Mouse (Mus musculus) T-helper 17 cell (primary cell): ENCODE data around the gene Mapkapk3.

Experiments used
- in situ Hi-C, 2 experiments: fragments of 300-600 bp; cut with MboI, MseI; formaldehyde crosslinking; loops; 1 replicate in 1 of 2; 2 replicates in 1 of 2; pipeline ENCODE4 v1.15.1; 2025; ENCODE audit warnings: high pct_unique_total_duplicates in 2 of 2

Mapkapk3 gene

DNA sequence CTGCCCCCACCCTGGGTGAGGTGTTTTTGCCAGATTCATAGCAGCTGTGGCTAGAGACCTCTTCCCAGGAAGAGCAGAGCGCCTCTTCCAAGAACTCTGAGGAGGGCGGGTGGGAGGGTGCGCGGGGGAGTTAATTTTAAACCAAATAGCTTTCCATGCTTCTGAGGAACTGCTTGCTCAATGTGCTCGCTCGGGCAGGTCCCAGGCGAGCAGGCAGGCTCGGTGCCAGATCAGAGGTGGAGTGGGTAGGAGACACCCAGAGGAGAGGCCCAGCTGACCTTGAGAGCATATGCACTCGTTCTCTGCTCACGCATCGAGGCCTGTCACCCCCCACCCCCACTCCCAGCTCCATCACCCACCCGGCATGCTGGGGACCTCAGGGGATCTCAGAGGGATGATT, 18.2 kb upstream of the Mapkapk3 start:
- in situ Hi-C loops = loop anchor here in 1 of 2 experiments (10.0 kb wide), 1 partner anchor 1747 kb away; the partner anchor contains the start of gene Trex1

DNA sequence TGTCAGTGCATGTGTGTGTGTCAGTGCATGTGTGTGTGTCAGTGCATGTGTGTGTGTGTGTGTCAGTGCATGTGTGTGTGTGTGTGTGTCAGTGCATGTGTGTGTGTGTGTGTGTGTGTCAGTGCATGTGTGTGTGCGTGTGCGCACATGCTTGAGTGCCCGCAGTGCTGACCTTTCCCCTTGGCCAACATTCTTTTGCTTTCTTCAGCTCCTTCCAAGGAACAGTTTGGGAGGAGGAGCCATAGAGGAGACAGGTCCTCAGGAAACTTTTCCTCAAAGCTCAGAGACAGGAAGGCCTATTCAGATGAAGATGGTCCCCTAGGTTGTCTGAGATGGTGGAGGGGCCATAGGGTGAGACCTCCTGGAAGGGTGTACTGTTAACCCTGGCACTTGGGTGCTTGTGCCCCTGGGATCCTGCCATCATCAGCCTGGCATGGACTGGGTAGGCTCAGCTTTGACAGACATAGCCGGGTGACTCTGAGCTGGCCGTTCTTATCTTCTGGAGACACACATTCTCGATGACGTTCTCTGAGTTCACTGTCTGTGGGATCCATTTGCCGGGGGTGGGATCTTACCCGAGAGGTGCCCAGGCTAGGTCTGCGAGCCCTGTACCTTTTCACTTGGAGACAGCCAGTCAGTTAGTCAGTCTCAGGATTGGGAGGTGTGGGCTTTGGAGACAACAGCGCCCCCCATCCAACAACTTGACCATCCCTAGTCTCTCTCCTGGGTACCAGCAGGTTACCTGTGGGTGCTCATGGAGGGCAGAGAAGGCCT, 17.6 kb upstream of the Mapkapk3 start:
- in situ Hi-C loops = loop anchor here in 1 of 2 experiments (10.0 kb wide), 1 partner anchor 1748 kb away; the partner anchor contains the start of gene Trex1

DNA sequence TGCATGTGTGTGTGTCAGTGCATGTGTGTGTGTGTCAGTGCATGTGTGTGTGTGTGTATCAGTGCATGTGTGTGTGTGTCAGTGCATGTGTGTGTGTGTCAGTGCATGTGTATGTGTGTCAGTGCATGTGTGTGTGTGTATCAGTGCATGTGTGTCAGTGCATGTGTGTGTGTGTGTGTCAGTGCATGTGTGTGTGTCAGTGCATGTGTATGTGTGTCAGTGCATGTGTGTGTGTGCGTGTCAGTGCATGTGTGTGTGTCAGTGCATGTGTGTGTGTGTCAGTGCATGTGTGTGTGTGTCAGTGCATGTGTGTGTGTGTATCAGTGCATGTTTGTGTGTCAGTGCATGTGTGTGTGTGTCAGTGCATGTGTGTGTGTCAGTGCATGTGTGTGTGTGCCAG, 17.0 kb upstream of the Mapkapk3 start:
- in situ Hi-C loops = loop anchor here in 1 of 2 experiments (10.0 kb wide), 1 partner anchor 1748 kb away; the partner anchor contains the start of gene Trex1

DNA sequence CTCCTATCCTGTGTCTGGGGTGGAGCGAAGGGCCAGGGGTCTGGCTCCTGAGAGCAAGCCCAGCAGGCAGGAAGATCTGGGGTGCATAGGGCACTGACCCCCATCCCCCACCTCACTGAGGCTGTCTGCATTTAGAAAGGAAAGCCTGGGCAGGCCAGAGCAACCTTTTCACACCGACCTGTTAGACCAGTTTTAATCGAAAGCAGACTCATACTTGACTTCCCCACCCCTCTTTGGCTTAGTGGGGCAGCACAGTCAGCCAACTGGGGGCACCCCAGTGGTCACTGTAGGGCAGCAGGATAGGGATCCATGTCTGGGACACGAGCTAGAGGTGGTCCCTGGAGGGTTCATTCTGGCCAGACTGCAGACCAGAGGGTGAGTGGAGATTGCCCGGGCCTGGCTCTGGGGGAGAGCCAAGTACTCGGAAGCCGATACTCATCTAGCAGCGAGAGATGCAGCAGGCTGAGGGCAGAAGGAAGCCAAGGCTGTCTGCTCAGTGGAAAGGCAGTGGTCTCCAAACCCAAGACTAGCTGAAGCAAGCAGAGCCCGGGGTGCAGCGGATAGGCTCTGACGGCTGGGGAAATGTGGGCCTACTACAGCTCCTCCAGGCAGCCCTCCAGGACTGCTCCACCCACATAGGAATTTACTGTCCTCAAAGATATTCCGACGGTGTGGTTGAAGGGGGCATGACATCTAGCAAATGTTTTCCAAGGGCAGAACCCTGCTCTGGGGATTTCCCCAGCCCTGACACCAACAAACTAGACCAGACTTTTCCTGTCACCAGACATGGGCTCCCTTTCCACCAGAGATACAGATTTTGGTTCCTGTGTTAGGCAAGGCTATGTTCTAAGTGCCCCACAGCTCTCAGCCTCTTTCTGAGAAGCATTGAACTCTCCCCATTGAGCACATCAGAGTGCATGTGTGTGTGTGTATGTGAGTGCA, 16.2 kb upstream of the Mapkapk3 start:
- in situ Hi-C loops = loop anchor here in 1 of 2 experiments (10.0 kb wide), 1 partner anchor 1749 kb away; the partner anchor contains the start of gene Trex1

DNA sequence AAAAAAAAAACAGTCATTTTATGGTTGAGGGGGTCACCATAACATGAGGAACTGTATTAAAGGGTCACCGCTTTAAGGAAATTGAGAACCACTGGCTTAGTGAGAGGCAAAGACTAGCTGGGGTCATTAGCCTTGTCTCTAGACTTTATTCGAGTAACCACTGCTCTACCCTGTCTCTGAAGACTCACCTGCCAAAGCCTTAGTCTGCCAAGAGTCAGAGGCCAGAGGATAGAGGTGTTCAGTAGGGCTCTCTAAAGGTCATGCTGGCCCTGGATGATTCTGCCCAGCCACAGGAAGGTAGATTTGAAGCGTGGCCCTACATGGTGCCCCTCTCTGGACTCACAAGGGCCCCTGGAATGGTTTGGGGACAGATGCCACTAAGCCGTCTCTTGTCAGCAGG, 15.3 kb upstream of the Mapkapk3 start:
- in situ Hi-C loops = loop anchor here in 1 of 2 experiments (10.0 kb wide), 1 partner anchor 1750 kb away; the partner anchor contains the start of gene Trex1

DNA sequence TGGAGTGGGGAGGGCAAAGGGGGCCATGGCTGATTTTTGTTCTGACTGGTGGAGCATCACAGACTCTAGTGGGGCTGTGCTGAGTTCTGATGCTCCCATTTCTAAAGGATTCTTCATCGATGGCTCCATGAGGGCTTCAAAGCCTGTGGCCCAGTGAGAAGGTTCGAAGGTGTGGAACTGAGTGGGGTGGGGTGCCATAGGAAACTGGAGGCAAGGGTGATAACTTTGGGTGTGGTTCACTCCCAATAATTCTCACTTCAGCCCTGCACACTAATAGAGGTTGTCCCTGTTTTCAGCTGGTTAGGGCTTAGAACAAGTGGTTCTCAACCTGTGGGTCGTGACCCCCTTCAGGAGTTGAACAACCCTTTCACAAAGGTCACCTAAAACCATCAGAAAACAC, 14.7 kb upstream of the Mapkapk3 start:
- in situ Hi-C loops = loop anchor here (5.0 to 10.0 kb wide), 2 partner anchors 233 to 1750 kb away; partner anchors contain the start of gene Trex1 (in 1 of the 2)

DNA sequence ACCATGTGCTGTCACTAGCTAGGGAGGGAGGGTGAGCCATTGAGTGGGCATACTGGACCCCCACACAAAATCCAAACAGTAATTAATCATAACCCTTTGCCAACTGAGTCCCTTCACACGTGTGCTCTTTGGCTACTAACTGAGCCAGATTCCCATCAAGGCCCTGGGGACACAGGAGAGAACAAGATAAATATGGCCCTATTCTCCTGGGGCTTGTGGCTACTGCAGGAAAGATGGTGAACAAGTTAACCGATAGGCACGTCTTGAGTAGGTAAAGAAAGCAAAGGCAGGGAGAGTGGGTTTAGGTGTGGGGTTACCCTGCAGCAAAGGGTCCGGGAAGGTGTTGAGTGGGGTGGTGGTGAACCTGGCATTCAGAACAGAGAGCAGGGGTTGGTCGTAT, 14.2 kb upstream of the Mapkapk3 start:
- in situ Hi-C loops = loop anchor here (5.0 to 10.0 kb wide), 2 partner anchors 233 to 1751 kb away; partner anchors contain the start of gene Trex1 (in 1 of the 2)

DNA sequence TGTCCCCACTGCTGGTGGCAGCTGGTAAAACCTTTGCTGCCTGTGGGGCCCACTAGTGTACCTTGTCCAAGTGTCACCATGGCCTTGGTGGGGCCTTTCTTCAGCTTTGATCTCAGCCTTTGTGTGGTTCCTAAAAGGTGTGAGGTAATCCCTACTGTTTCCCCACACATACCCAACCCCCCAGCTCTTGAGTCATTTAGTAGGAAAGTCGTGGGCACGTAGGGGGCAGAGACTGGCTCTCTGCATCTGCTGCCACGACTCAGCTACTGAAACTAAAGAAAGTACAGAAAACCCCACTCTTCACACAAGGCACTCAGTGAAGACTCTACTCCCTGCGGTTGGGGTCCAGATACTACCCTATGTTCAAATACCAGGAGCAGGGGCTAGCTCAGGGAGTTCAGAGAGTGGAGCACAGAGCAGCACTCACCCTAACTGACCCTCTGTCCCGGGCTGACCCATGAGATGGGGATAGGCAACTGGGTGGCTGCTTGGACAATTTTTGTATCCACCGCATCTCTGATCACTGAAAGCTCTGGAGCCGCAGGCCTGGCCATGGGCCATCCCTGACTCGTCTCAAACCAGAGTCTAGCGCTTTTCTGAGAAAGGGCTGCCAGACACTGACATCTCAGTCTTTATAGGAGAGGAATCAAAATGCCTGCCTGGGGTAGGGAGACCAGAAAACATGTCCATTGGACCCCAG, 13.6 kb upstream of the Mapkapk3 start:
- in situ Hi-C loops = loop anchor here (5.0 to 10.0 kb wide), 2 partner anchors 234 to 1752 kb away; partner anchors contain the start of gene Trex1 (in 1 of the 2)

DNA sequence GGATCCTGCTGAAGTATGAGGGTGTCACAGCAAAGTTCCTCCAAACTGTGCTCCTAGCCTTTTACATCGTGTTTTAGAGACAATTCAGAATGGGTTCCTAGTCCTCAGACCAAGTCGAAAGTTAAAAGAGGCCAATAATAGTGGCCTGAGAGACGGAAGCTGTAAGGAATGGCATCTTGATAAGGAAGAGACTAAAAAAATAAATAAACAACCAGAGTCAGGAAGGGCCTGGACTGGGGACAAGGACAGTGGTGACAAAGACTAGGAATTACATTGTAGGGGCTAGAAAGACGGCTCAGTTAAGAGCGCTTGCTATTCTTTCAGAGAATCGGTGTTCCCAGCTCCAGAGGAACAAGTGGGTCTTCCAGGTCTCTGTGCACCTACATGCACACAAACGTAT, 12.9 kb upstream of the Mapkapk3 start:
- in situ Hi-C loops = loop anchor here (5.0 to 10.0 kb wide), 2 partner anchors 235 to 1752 kb away; partner anchors contain the start of gene Trex1 (in 1 of the 2)

DNA sequence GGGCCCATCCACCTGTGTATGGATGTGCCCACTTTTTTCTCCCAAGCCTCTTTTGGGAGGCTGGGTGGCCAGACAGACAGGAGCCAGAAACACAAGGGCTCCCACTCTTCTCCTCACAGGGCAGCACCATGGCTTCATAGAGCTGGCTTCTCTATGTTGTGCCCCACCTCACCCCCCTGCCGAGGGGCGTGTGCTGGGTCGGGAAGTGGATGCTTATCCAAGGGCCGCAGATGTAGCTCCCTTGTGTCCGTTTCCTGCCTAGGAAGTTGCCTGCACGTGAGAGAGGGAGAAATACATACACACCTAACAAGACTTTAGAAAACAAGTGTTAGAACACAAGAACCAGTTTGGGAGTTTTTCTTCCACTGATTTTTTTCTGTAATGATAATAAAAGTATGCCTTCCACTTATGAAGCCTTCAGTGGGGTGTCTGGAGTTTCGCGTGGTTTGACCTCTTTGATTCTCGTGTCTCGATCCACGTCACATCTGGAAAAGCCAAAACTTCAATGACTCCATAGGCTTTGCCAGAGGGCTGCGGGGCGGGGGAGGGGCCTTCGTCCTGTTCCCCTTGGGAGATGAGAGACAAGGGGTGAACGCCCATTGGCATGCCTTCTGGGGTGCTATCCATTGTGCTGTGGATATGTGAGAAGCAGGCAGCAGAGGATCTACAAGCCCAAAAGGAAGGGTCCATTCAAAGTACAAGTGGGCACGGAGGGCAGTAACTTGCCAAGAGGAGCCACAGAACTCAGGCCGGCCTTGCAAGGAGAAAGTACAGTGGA, 12.1 kb upstream of the Mapkapk3 start:
- in situ Hi-C loops = loop anchor here (5.0 to 10.0 kb wide), 2 partner anchors 236 to 1753 kb away; partner anchors contain the start of gene Trex1 (in 1 of the 2)

DNA sequence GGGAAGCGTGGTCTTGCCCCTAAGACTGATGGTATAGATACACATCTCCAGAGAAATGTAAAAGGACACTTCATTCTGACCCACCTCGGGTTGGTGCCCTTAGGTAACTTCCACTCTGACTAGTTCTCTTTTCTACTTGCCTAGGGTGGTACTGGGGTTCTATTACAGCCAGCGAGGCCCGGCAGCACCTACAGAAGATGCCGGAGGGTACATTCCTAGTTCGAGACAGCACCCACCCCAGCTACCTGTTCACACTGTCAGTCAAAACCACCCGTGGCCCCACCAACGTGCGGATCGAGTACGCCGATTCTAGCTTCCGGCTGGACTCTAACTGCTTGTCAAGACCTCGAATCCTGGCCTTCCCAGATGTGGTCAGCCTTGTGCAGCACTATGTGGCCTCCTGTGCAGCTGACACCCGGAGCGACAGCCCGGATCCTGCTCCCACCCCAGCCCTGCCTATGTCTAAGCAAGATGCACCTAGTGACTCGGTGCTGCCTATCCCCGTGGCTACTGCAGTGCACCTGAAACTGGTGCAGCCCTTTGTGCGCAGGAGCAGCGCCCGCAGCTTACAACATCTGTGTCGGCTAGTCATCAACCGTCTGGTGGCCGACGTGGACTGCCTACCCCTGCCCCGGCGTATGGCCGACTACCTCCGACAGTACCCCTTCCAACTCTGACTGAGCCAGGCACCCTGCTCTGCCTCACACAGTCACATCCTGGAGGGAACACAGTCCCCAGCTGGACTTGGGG, 10.7 kb upstream of the Mapkapk3 start:
- in situ Hi-C loops = loop anchor here (5.0 to 10.0 kb wide), 2 partner anchors 237 to 1754 kb away; partner anchors contain the start of gene Trex1 (in 1 of the 2)

DNA sequence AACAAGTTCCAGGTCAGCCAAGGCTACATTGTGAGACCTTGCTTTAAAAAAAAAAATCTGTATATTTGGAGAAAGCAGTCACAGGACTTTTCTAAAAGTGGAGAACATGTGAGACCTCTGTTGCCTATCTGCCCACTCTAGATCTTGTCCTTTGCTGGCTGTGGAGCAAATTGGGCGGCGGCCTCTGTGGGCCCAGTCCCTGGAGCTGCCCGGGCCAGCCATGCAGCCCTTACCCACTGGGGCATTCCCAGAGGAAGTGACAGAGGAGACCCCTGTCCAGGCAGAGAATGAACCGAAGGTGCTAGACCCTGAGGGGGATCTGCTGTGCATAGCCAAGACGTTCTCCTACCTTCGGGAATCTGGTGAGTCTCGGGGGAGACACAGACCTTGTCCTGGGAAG, 10.1 kb upstream of the Mapkapk3 start:
- in situ Hi-C loops = loop anchor here (5.0 to 10.0 kb wide), 4 partner anchors 33 to 1755 kb away; partner anchors contain the start of gene Trex1 (in 1 of the 2)

DNA sequence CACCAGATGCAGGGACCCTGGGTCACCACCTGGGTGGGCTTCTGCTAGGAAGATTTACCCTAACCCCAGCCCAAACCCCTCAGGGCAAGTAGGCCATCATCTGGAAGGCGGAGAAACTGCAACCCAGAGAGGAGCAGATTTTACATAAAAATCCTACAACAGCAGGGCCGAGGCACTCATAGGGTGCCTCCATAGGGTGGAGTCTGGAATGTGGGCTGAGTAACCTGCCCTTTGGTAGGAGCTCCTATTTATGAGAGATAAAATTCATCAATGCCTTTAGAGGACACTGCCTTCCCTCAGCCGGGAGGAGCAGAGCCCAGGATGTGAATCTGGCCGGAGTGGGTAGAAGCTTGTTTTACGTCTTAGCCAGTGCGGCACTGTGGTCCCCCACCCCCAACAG, 9.2 kb upstream of the Mapkapk3 start:
- in situ Hi-C loops = loop anchor here (5.0 to 10.0 kb wide), 2 partner anchors 33 to 56 kb away; no protein-coding TSS in a partner anchor

DNA sequence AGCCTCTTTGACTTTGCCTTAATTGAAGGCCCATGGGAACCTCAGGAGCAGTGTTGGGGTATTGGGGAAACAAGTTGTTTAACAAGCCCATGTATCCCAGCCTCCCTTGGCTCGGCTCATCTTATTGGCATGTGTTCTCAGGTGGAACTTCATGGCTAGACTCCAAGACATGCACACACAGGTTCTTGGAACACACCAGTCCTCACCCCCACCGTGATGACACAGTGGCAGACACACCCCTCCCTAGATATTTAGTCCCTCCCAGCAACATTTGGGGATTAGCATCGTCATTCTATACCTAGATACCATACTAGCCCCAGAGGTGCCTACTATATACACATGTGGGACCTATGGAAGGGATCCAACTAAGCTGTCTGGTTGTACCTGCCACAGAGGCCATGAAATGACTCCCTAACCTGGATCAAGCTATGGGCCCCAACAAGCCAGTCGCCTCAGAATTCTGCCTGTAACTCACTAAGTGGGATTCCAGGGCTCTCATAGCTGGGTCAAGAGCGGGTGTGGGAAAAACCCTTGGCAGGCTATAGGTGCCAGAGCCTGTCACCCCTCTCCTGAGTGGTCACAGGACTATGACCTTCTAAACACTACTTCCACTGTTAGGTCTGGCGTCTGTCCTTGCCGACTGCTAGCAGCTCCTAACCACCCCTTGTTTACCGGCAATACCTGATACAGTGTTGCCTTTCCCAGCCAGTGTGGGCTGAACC, 8.5 kb upstream of the Mapkapk3 start:
- in situ Hi-C loops = loop anchor here (5.0 to 10.0 kb wide), 2 partner anchors 34 to 57 kb away; no protein-coding TSS in a partner anchor

DNA sequence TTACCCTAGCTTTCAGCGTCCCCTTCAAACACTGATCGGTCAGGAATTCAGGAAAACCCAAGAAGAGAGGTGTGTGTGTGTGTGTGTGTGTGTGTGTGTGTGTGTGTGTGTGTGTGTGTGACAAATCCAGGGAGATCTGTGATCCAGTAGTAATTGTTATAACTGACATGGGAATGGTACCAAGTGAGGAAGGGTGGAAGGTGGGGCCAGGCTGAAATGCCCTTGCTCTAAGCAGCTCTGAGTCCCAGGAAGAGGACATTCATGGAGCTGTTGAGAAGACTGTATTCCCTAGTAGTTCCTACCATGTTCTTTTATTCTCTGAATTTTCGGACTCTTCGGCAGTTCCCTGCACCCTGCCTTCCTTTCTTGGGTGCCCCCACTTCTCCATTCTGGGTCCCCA, 8.0 kb upstream of the Mapkapk3 start:
- in situ Hi-C loops = loop anchor here (5.0 to 10.0 kb wide), 2 partner anchors 35 to 57 kb away; no protein-coding TSS in a partner anchor

DNA sequence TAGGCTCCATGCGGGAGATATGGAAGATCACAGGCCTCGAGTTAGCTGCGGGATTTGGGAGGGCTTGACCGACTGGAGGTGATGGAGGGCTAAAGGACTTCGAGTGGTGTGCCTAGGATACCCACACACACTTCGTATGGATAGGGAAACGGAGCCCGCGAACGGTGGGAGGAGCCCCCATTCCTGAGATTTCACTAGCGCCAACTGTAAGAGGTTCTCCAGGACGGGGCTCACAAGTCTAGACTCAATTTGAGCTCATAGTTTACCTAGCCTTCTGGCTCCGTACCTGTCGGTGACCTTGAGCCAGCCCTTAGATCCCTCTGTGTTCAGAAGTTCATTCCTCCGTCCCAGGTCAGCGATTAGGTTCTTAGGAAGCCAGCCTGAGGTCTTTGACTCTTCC, 7.4 kb upstream of the Mapkapk3 start:
- in situ Hi-C loops = loop anchor here (5.0 to 10.0 kb wide), 2 partner anchors 35 to 58 kb away; no protein-coding TSS in a partner anchor

DNA sequence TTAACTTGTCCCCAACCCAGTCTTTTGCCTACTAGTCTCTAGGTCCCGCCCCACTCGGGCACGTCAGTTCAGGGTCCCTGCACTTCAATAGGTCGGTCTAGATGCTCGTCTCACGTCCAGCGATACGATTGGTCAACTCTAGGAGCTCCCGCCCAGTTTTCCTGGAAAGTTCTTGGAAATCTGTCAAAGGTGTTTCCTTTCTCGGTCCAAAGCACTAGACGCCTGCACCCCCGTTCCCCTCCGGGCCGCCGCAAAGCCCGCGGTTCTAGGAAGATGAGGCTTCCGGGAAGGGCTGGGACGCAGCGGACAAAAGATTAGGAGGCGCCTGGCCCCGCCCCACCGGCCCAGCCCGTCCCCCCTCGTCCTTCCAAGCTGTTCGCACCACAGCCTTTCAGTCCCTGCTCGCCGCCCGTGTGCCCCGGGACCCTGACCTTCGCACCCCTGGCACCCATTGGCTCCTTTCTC, 6.9 kb upstream of the Mapkapk3 start:
- in situ Hi-C loops = loop anchor here (5.0 to 10.0 kb wide), 2 partner anchors 36 to 58 kb away; no protein-coding TSS in a partner anchor

DNA sequence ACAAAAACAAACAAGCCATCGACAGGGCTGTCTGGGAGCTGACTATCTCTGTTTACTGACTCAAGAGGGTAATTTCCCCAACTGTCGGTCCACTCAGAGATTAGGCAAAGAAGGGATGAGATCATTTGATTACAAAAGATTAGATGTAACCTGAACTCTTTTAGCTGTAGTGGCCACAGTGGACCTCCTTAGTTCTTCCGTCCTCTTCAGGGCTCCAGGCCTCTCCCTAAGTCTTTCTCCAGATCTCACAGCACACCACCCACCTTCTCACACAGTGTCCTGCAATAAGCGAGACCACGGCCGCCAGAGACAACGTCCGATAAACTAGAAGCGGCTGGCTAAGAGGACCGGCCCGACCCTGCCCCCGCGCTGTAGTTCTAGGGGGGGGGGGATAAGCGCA, 6.4 kb upstream of the Mapkapk3 start:
- in situ Hi-C loops = loop anchor here (5.0 to 10.0 kb wide), 2 partner anchors 36 to 59 kb away; no protein-coding TSS in a partner anchor
